Mouse (Mus musculus): ENCODE data around the gene Trpm1. TPM values are rescaled to one million over a fixed set of nuclear protein-coding genes. Genes with fewer than 3 reads are reported as not detected.

Trpm1 gene
- polyA plus RNA-seq, 1 experiment, result 2.4 TPM

DNA sequence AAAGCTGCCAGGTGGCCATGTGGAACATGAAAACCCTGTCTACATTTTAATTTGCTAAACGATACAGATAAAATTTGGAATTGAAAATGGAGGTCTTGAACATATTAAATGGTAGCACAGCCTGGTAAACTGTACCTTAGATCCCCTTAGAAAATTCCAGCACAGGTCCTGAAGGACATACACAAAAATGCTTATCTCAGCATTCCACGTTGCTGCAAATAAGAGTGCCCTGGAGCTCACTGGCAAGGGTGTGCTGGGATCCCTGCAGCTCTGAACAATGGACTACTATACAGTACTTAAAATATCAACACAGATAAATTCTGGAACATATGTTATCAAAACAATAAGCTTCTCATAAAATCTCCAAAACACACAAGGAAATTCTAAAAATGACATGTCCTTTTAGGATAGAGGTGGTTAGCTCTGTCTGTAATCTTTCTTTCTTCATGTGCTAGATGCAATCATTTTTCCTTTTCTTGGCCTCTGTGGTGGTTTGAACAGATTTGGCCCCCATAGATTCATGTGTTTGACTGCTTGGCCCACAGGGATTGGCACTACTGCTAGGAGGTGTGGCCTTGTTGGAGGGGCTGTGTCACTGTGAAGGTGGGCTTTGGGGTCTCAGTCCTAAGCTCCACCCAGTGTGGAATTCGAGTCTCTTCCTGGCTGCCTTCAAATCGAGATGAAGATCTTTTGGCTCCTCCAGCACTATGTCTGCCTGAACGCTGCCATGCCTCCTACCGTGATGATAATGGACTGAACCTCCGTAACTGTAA lies 3.5 kb downstream of the Trpm1 start:
- Histone ChIP-seq H3K27ac (ENCODE audit: insufficient read depth, low read length) (no peak overlapping the region), H3K27me3 (ENCODE audit: control insufficient read depth, insufficient read depth, low read length, poor library complexity, severe bottlenecking) (no peaks in the 10 kb centered on the region), H3K9me3 (replicated peaks; ENCODE audit: control insufficient read depth, insufficient read depth, low read length, poor library complexity, severe bottlenecking) (no peaks in the 10 kb centered on the region), H3K9ac (ENCODE audit: low read depth, poor library complexity, severe bottlenecking) (no peak overlapping the region), H3K4me1 (ENCODE audit: control insufficient read depth, insufficient read depth, low read length) (peaks cover 2% of the 10 kb centered on the region), H3K36me3 (ENCODE audit: control insufficient read depth, insufficient read depth, low read length, poor library complexity, severe bottlenecking) (no peaks in the 10 kb centered on the region), H3K4me3 (ENCODE audit: low read depth, low read length) (no peak overlapping the region)
- TF ChIP-seq POLR2A (IDR thresholded peaks at IDR 0.05; ENCODE audit: insufficient read depth, low read length) (no peak), EP300 (IDR thresholded peaks at IDR 0.05; ENCODE audit: insufficient read depth, low read depth, low read length) (no peak), CTCF (IDR thresholded peaks at IDR 0.05; ENCODE audit: low read depth, low read length) (no peak)

- H3K27ac ChIP-seq (ENCODE audit: insufficient read depth, low read length), result no peak overlapping the region
- peaks cover 2% of the 10 kb centered on the region for H3K4me1 ChIP-seq (ENCODE audit: control insufficient read depth, insufficient read depth, low read length)
- H3K9me3 ChIP-seq (replicated peaks; ENCODE audit: control insufficient read depth, insufficient read depth, low read length, poor library complexity, severe bottlenecking), result no peaks in the 10 kb centered on the region
- H3K9ac ChIP-seq (ENCODE audit: low read depth, poor library complexity, severe bottlenecking), result no peak overlapping the region
- no peaks in the 10 kb centered on the region for H3K27me3 ChIP-seq (ENCODE audit: control insufficient read depth, insufficient read depth, low read length, poor library complexity, severe bottlenecking)
- no peak overlapping the region for H3K4me3 ChIP-seq (ENCODE audit: low read depth, low read length)
- H3K36me3 ChIP-seq (ENCODE audit: control insufficient read depth, insufficient read depth, low read length, poor library complexity, severe bottlenecking), result no peaks in the 10 kb centered on the region
- TF ChIP-seq CTCF (IDR thresholded peaks at IDR 0.05; ENCODE audit: low read depth, low read length), result no peak
- no peak for TF ChIP-seq POLR2A (IDR thresholded peaks at IDR 0.05; ENCODE audit: insufficient read depth, low read length)
- TF ChIP-seq EP300 (IDR thresholded peaks at IDR 0.05; ENCODE audit: insufficient read depth, low read depth, low read length), result no peak
These were observed 4.8 kb downstream of the Trpm1 start for GRCm38 (mm10) chr7:64158281-64159055.

DNA sequence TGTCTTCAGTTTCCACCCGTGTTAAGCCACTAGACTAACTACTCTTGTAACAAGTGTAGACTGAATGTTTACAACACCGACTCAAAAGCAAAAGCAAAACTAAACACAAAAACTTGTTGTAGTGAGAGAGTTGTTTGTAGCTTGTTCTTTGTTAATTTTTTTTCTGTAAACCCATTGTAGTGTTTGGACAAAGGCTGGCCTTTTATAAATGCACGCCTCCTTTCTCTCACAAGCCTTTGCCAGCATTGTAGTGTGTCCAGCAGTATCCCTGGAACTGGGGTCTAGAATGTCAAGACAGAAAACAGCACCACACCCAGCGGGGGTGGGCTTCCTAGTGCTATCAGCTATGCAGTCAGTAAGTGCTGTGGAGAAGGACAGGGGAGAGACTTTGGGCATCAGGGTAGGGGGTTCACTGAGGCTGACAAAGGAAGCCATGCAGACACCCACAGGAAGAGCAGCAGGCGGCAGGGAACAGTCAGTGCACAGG lies 5.5 kb downstream of the Trpm1 start:
- peaks cover 2% of the 10 kb centered on the region for H3K4me1 ChIP-seq (ENCODE audit: control insufficient read depth, insufficient read depth, low read length)
- TF ChIP-seq CTCF (IDR thresholded peaks at IDR 0.05; ENCODE audit: low read depth, low read length) (no peak), POLR2A (IDR thresholded peaks at IDR 0.05; ENCODE audit: insufficient read depth, low read length) (no peak), EP300 (IDR thresholded peaks at IDR 0.05; ENCODE audit: insufficient read depth, low read depth, low read length) (no peak)
- no peak overlapping the region for H3K4me3 ChIP-seq (ENCODE audit: low read depth, low read length)
- no peaks in the 10 kb centered on the region for H3K27me3 ChIP-seq (ENCODE audit: control insufficient read depth, insufficient read depth, low read length, poor library complexity, severe bottlenecking)
- no peak overlapping the region for H3K27ac ChIP-seq (ENCODE audit: insufficient read depth, low read length)
- H3K36me3 ChIP-seq (ENCODE audit: control insufficient read depth, insufficient read depth, low read length, poor library complexity, severe bottlenecking), result no peaks in the 10 kb centered on the region
- no peak overlapping the region for H3K9ac ChIP-seq (ENCODE audit: low read depth, poor library complexity, severe bottlenecking)
- H3K9me3 ChIP-seq (replicated peaks; ENCODE audit: control insufficient read depth, insufficient read depth, low read length, poor library complexity, severe bottlenecking), result no peaks in the 10 kb centered on the region

DNA sequence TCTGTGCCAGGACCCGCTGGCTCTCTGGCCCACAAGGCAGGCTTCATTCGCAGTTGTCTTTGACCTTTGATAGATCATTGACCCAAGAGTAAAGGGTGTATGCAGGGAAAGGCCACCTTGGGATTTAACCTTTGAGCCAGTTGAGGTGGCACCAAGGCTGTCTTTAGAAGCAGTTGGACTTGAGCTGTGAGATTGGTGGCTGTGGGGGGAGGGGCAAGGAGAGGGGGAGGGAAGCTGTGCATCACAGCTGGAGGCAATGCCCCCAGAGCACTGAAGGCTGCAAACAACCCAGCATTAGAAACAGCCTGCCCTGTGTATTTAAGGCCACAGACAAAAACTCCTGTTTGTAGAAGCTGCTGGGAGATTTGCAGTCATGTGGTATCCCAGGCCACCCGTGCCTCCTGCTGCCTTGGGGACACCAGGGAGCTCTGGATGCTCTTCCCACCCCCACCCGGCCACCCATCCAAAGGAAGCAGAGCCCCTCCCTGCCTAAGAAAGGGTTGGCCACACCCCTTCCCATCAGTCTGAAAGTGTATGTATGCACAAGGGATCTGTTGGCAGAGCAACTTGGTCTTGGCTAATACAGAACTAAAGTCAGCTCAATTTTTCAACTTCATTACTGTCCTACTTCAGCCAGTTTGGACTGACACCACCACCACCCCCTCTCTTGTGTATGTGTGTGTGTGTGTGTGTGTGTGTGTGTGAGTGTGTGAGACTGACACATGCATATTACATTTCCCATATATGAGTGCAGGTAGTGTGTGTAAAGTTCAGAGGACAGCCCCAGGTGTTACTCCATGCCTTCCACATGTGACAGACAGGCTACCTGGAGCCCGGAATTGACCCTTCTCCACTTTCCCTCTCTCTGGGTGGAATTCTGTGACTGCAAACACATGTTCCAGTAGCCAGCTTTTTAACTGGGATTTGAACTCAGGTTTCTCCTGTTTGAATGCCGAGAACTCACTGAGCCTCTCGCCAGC lies 6.3 kb downstream of the Trpm1 start:
- Histone ChIP-seq H3K9ac (ENCODE audit: low read depth, poor library complexity, severe bottlenecking) (no peak overlapping the region), H3K27ac (ENCODE audit: insufficient read depth, low read length) (no peak overlapping the region)
- TF ChIP-seq EP300 (IDR thresholded peaks at IDR 0.05; ENCODE audit: insufficient read depth, low read depth, low read length), result no peak
- TF ChIP-seq CTCF (IDR thresholded peaks at IDR 0.05; ENCODE audit: low read depth, low read length), result no peak
- TF ChIP-seq POLR2A (IDR thresholded peaks at IDR 0.05; ENCODE audit: insufficient read depth, low read length), result no peak

GRCm38 (mm10) chr7:64160737-64161470 lies 7.3 kb downstream of the Trpm1 start:
- Histone ChIP-seq H3K36me3 (ENCODE audit: control insufficient read depth, insufficient read depth, low read length, poor library complexity, severe bottlenecking) (no peaks in the 10 kb centered on the region), H3K27me3 (ENCODE audit: control insufficient read depth, insufficient read depth, low read length, poor library complexity, severe bottlenecking) (no peaks in the 10 kb centered on the region), H3K4me1 (ENCODE audit: control insufficient read depth, insufficient read depth, low read length) (peaks cover 2% of the 10 kb centered on the region), H3K27ac (ENCODE audit: insufficient read depth, low read length) (no peak overlapping the region), H3K9ac (ENCODE audit: low read depth, poor library complexity, severe bottlenecking) (no peak overlapping the region), H3K4me3 (ENCODE audit: low read depth, low read length) (no peak overlapping the region), H3K9me3 (replicated peaks; ENCODE audit: control insufficient read depth, insufficient read depth, low read length, poor library complexity, severe bottlenecking) (no peaks in the 10 kb centered on the region)
- TF ChIP-seq EP300 (IDR thresholded peaks at IDR 0.05; ENCODE audit: insufficient read depth, low read depth, low read length) (no peak), POLR2A (IDR thresholded peaks at IDR 0.05; ENCODE audit: insufficient read depth, low read length) (no peak), CTCF (IDR thresholded peaks at IDR 0.05; ENCODE audit: low read depth, low read length) (no peak)

More for the DNA sequence above, 6.3 kb downstream of the Trpm1 start:
- Histone ChIP-seq H3K36me3 (ENCODE audit: control insufficient read depth, insufficient read depth, low read length, poor library complexity, severe bottlenecking) (no peaks in the 10 kb centered on the region), H3K4me3 (ENCODE audit: low read depth, low read length) (no peak overlapping the region), H3K9me3 (replicated peaks; ENCODE audit: control insufficient read depth, insufficient read depth, low read length, poor library complexity, severe bottlenecking) (no peaks in the 10 kb centered on the region), H3K27me3 (ENCODE audit: control insufficient read depth, insufficient read depth, low read length, poor library complexity, severe bottlenecking) (no peaks in the 10 kb centered on the region), H3K4me1 (ENCODE audit: control insufficient read depth, insufficient read depth, low read length) (peaks cover 2% of the 10 kb centered on the region)
